ENCODE assay signal across 9 mouse cellular contexts in genomic region chr7:97012956-97013355, GRCm38 (mm10).
DNase-seq lines count a peak whose midpoint lies in the region; ATAC-seq lines count a peak whose summit lies in the region.
"Had no signal": no experiment of that assay in that cellular context is flagged by ENCODE, and none has a peak within 500 bp of the region (broad histone marks: within the 10 kb centered on the region; RNA-seq: fewer than 3 reads in every experiment).

No protein-coding gene starts in this region.

- peak; percentile 33 to 34 for DNase-seq in adrenal gland, adult 18-20 months (ENCODE audit: low spot score in 2 of 2)
- DNase-seq in adrenal gland, postnatal 14 days: peak; percentile 73
- DNase-seq in heart, postnatal 4 days: peak; percentile 53
- no peak for DNase-seq in right cerebral cortex, postnatal 10 days (ENCODE audit: low spot score in 2 of 2)
- no peak for DNase-seq in frontal cortex, postnatal 14 days (ENCODE audit: low spot score in 2 of 2)
- no peak for DNase-seq in frontal cortex, postnatal 25 days (ENCODE audit: low spot score in 2 of 2)
- DNase-seq: thymus, postnatal 25 days had no signal

- ATAC-seq in megakaryocyte progenitor cell, adult 5-6 weeks (replicated peaks; ENCODE audit: poor library complexity): 0 out of 2 replicates have a peak, but pooled peaks have one; percentile 39
- ATAC-seq: hindbrain, postnatal 0 days had no signal

Comparison
In these comparisons a context has a peak if more than half of its experiments do, and no peak if none do; other contexts are left out.
1. DNase-seq: peak in adrenal gland, adult 18-20 months (2 of 2), adrenal gland, postnatal 14 days (single experiment) and heart, postnatal 4 days (single experiment); none in right cerebral cortex, postnatal 10 days (0 of 2), frontal cortex, postnatal 14 days (0 of 2) and frontal cortex, postnatal 25 days (0 of 2).